Mouse (Mus musculus) neural tube, embryonic 10.5 days (tissue): Measurements from ENCODE around the gene Rapgef3.

Experiments used
- DNase-seq: peaks from one replicate; pipeline ENCODE4 v3.0.0-alpha.2; 2017; ENCODE audit warnings: low spot score; ENCODE audit errors: extremely low spot score

The Rapgef3 gene

DNA sequence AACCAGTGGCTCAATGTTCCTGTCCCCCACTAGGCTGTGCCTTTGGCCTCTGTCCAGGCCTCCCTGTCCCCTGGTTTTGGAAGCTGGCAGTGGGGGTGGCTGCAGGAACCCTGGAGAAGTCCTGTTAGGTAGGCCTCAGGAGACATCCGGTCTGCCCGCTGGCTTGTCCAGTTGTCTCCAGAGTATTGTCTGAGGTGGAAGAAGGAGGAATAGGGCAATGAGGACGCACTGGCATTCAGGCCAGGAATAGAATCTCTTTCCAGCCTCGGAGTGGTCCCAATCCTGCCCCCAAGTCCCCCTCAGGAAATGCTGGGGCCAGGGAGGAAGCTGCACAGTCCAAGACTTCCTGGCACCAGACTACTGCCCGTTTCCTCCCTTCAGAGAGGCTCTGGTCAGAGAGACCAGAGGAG, 6.2 kb upstream of the Rapgef3 start:
- no peak for DNase-seq

GRCm38 (mm10) chr15:97773108-97773507, 5.3 kb upstream of the Rapgef3 start:
- no peak for DNase-seq

GRCm38 (mm10) chr15:97770280-97770679, 2.5 kb upstream of the Rapgef3 start:
- DNase-seq, result no peak

DNA sequence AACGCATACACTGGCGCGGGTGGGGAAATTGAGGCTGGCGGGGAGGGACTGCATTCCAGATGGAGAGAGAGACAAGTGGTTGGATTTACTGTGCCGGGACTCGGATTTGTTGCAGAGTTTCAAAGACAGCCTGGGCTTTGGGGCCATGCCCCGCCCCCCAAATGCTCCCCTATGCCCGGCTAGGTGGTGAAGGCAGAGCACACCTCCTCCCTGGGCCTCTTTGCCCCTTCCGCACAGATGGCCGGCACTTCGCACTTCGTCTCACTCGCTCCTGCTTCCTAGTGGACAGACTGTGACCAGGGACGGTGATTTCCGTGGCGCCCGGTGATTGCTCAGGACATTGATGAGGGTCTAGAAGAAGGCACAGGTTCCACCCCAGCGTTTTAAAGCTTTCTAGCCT, 420 bp upstream of the Rapgef3 start:
- no peak for DNase-seq

- DNase-seq, result no peak
Measured at GRCm38 (mm10) chr15:97766594-97767279, 1.0 kb downstream of the Rapgef3 start.

- no peak for DNase-seq
Measured at GRCm38 (mm10) chr15:97766194-97766593, 1.6 kb downstream of the Rapgef3 start.

GRCm38 (mm10) chr15:97765090-97765794, 2.5 kb downstream of the Rapgef3 start:
- DNase-seq, result no peak

DNA sequence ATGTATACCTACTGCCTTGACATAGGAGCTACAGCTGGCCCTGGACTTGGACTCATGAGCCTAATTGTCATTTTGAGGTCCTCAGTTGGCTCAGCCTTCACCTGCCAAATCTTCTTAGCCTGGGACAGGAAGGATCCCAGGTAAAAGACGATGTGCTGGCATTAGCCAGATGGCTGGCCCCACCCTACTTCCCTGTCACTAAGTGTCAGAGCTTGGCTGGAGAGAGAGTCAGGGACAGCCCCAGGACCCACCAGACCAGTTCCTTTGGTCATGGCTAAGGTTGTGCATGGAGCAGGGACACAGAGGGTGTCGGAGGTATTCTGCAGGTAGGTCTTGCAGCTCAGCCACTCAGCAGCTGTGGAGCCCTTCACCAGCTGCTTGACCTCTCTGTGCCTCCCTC, 3.2 kb downstream of the Rapgef3 start:
- no peak for DNase-seq

DNA sequence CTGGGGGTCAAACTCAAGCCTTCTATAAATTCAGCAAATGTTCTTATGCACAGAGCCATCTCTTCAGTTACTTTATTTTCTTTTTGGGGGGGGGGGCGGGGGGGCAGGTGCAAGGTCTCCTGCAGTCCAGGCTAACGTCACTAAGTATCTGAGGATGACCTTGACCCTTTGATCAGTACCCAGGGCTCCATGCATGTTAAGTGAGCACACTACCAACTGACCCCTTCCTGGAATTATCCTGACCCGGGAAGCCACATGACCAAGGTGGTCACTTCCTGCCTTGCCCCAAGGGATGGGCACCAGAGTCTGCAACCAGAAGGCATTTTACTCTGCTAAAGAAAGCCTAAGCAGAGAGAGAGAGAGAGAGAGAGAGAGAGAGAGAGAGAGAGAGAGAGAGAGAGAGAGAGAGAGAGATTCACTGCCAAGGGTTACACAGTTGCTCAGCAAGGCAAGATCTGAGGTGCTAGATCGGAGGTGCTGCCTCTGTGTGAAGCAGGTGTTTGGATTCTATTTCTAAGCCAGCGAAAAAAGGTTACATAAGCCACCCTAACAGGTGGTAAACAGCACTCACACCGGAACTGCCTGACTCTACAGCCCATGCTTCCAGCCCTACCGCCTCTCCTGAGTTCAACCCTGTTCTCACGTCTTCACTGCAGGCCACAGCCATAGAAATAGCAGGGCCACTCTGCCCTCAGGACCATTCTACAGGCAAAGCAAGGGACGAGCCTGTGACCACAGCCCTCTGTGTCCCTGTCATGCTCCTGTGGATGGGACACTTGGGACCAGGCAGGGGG, 4.3 kb downstream of the Rapgef3 start:
- no peak for DNase-seq

GRCm38 (mm10) chr15:97762733-97763132, 5.0 kb downstream of the Rapgef3 start:
- DNase-seq, result no peak

- no peak for DNase-seq
Measured at GRCm38 (mm10) chr15:97761438-97761837, 6.3 kb downstream of the Rapgef3 start.

- DNase-seq, result no peak
Measured at GRCm38 (mm10) chr15:97760952-97761351, 6.8 kb downstream of the Rapgef3 start.

- no peak for DNase-seq
Measured at GRCm38 (mm10) chr15:97760006-97760405, 7.8 kb downstream of the Rapgef3 start.

DNA sequence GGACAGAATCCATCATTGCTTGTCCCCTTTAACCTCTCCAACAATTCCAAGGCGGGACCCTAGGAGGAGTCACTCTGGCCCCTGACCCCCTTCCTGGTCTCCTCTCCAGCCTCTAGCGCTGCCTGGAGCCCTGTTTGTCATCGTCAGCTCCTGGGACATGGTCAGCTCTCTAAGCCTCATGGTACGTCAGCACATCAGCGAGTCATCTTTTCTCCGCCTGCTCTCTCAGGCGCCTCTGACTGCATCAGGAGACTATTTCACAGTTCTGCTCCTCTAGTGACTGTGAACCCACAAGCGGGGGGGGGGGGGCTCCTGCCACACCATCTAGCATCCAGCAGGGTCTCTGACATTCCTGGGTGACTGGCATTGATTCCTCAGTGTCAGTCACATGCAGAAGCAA, 12.4 kb downstream of the Rapgef3 start:
- DNase-seq, result no peak

DNA sequence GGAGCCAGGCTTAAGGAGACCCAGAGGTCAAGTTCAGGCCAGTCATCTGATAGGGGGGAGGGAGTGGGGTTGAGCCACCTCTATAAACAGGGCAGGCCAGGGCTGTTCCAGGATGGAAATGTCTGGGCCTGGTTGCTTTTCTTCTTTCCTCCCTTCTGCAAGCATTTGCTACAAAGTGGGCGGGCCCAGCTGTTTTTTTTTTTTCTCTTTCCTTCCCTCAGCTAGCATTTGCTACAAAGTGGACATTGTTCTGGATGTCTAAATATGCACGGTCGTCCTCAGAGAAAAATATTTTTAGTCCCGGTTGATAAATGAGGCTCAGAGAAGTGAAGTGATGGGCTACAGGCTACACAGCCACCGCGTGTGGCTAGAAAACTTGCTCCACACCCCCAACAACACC, 13.3 kb downstream of the Rapgef3 start:
- no peak for DNase-seq

- DNase-seq, result no peak
Measured at GRCm38 (mm10) chr15:97752491-97752890, 15.3 kb downstream of the Rapgef3 start.

GRCm38 (mm10) chr15:97751676-97752075, 16.1 kb downstream of the Rapgef3 start:
- DNase-seq, result no peak

- DNase-seq, result peak; percentile 38
Measured at GRCm38 (mm10) chr15:97750697-97751096, 17.1 kb downstream of the Rapgef3 start.

DNA sequence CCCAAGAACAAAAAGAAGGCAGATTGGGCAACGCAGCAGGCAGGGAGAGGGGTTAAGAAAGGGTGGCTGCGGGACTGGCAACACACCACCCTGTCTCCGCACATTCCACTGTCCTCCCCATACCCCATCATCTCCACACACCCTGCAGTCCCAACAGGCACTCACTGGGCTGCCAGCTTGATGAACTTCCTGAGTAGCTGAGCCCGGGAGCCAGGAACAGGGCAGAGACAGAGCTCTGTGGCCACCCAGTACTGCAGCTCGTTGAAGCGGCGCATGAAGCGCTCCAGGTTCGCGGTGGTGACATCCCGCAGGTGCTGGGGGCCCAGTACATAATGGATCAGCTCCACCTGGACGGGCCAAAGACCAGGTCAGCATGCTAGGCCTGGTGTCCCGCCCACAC, 17.9 kb downstream of the Rapgef3 start:
- DNase-seq, result no peak

DNA sequence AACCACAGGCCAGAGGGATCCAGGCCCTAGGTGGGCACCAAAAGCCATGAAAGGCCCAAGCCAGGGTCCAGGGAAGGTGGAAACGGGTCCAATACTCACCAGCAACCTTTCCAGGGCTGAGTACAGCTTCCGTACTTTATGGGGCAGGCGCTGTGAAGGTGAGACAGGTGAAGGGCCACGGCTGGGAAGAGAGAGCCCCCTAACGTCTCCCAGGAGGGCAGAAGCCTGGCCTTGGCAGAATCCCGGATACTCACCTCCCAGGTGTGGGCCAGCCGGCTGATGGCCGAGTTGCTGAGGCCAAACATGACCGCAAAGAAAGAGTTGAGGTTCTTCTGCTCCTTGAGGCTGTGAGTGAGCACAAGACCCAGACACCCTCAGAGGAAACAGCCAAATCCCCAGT, 18.4 kb downstream of the Rapgef3 start:
- no peak for DNase-seq

- no peak for DNase-seq
Measured at GRCm38 (mm10) chr15:97748964-97749363, 18.8 kb downstream of the Rapgef3 start.

- no peak for DNase-seq
Measured at GRCm38 (mm10) chr15:97748309-97748708, 19.5 kb downstream of the Rapgef3 start.
